Mouse (Mus musculus) left cerebral cortex, postnatal 14 days (tissue): ENCODE data around the gene Celsr1. TPM values are rescaled to one million over a fixed set of nuclear protein-coding genes. Genes with fewer than 3 reads are reported as not detected.
A peak's percentile ranks its signal among the peaks of the same experiment; 100 is the strongest.
"Not testable (repeated sequence)": the region's sequence is repeated elsewhere in the genome, so short reads cannot be mapped to it uniquely, and the experiment has no call there.

Experiments
- DNase-seq, 2 experiments: peaks; one replicate each; pipeline ENCODE4 v3.0.0; 2021 to 2022; ENCODE audit warnings: low spot score in 2 of 2, mixed read lengths in 1 of 2
- intact Hi-C: fragments of 180-260 bp; cut with DNase I; formaldehyde crosslinking; loops from one replicate; pipeline ENCODE4 v1.15.1; 2025
- total RNA-seq, 2 experiments: library from RNA; stranded (reverse); gene quantifications; 2 replicates each; pipeline ENCODE4 v1.2.3; 2021

Celsr1 gene
- total RNA-seq, 2 experiments from 2014 or later: 2.2 to 3.1 TPM

GRCm38 (mm10) chr15:85878848-85879497, 154.6 kb downstream of the Celsr1 start, which contains the start of gene Trmu:
Gene Trmu, plus strand, starts transcription at chr15:85879312.
- intact Hi-C loops: loop anchor here (5.0 kb wide), 1 partner anchor 267 kb away; no protein-coding TSS in a partner anchor
- peak; percentile 94 to 95 for DNase-seq

- intact Hi-C loops: loop anchor here (5.0 kb wide), 1 partner anchor 265 kb away; no protein-coding TSS in a partner anchor
- no peak for DNase-seq
These were observed 156.2 kb downstream of the Celsr1 start for GRCm38 (mm10) chr15:85877336-85877735.

- intact Hi-C loops: loop anchor here (1.0 to 5.0 kb wide), 2 partner anchors 151 to 270 kb away; no protein-coding TSS in a partner anchor
These were observed 165.9 kb downstream of the Celsr1 start for GRCm38 (mm10) chr15:85867696-85868095.

GRCm38 (mm10) chr15:85865913-85866312, 167.7 kb downstream of the Celsr1 start:
- not testable (repeated sequence) for DNase-seq
- intact Hi-C loops: loop anchor here (5.0 kb wide), 1 partner anchor 269 kb away; no protein-coding TSS in a partner anchor

More at GRCm38 (mm10) chr15:85867696-85868095, 165.9 kb downstream of the Celsr1 start:
- DNase-seq: peak; percentile 78 to 82

GRCm38 (mm10) chr15:85859490-85860031, 174.0 kb downstream of the Celsr1 start, which contains the start of gene Gtse1:
Gene Gtse1, plus strand, starts transcription at chr15:85859745.
- intact Hi-C loops: no loop called here
- peak; percentile 96 to 98 for DNase-seq

GRCm38 (mm10) chr15:85858980-85859489, 174.5 kb downstream of the Celsr1 start:
- intact Hi-C loops: no loop called here
- DNase-seq: no peak

- DNase-seq: no peak
- intact Hi-C loops: no loop called here
These were observed 181.8 kb downstream of the Celsr1 start for GRCm38 (mm10) chr15:85851656-85852392.

Other genes starting within 250 kb of the Celsr1 start
- gene Cdpf1, start 222.1 kb downstream of the Celsr1 start, total RNA-seq: 10 to 100 TPM; 21.7 to 22.2 TPM
- under 1 TPM; 0.34 to 0.51 TPM for gene Pkdrej, start 212.0 kb downstream of the Celsr1 start, total RNA-seq
- 1 to 10 TPM; 4.6 to 4.7 TPM for gene Ttc38, start 201.5 kb downstream of the Celsr1 start, total RNA-seq
- gene Gtse1, start 174.0 kb downstream of the Celsr1 start, total RNA-seq: under 1 TPM; 0.76 to 0.90 TPM
- 10 to 100 TPM; 29.4 to 32.2 TPM for gene Trmu, start 154.5 kb downstream of the Celsr1 start, total RNA-seq
- 10 to 100 TPM; 37.2 to 44.3 TPM for gene Gramd4, start 23.9 kb upstream of the Celsr1 start, total RNA-seq
- gene Cerk, start 152.4 kb upstream of the Celsr1 start, total RNA-seq: 10 to 100 TPM; 46.6 to 46.8 TPM
- gene Tbc1d22a, start 180.7 kb upstream of the Celsr1 start, total RNA-seq: 10 to 100 TPM; 23.2 to 24.5 TPM